Mouse (Mus musculus) liver, adult 2 months (tissue): ENCODE results near the gene Pde4a. TPM values are rescaled to one million over a fixed set of nuclear protein-coding genes. Genes with fewer than 3 reads are reported as not detected.
A peak's percentile ranks its signal among the peaks of the same experiment; 100 is the strongest.

Experiments used
- DNase-seq: peaks from one replicate; pipeline ENCODE4 v3.0.0-alpha.2; 2011; ENCODE audit warnings: low read depth, low spot score; ENCODE audit errors: extremely low read depth
- H3K27ac ChIP-seq: fragments of 200-500 bp; replicated peaks from 2 replicates; pipeline ENCODE4 v1.5.1; 2012; ENCODE audit warnings: low read depth, mild to moderate bottlenecking, control low read depth, inconsistent platforms, low read length; ENCODE audit not compliant: insufficient read depth
- H3K27me3 ChIP-seq: fragments of 200-500 bp; 2 replicates; pipeline ENCODE4 v1.6.1; 2012; ENCODE audit warnings: mild to moderate bottlenecking, moderate library complexity, low read length, inconsistent platforms; ENCODE audit not compliant: control insufficient read depth, insufficient read depth
- H3K36me3 ChIP-seq: fragments of 200-500 bp; 2 replicates; pipeline ENCODE4 v1.6.1; 2012; ENCODE audit warnings: low read length, inconsistent platforms; ENCODE audit not compliant: control insufficient read depth, insufficient read depth
- H3K4me1 ChIP-seq: fragments of 200-500 bp; 2 replicates; pipeline ENCODE4 v1.6.1; 2011; ENCODE audit warnings: low read length; ENCODE audit not compliant: control insufficient read depth, insufficient read depth
- H3K4me3 ChIP-seq: fragments of 200-500 bp; 2 replicates; pipeline ENCODE4 v1.5.1; 2011; ENCODE audit warnings: low read depth, mild to moderate bottlenecking, control low read depth, low read length, moderate library complexity; ENCODE audit not compliant: insufficient read depth
- H3K79me2 ChIP-seq: fragments of 200-500 bp; 2 replicates; pipeline ENCODE4 v1.6.1; 2012; ENCODE audit warnings: inconsistent platforms, mild to moderate bottlenecking, low read length, moderate library complexity; ENCODE audit not compliant: control insufficient read depth, insufficient read depth
- H3K9ac ChIP-seq: fragments of 200-500 bp; 2 replicates; pipeline ENCODE4 v1.6.1; 2012; ENCODE audit warnings: low read depth, mild to moderate bottlenecking, control low read depth, inconsistent platforms, low read length
- CTCF ChIP-seq: fragments of 200-500 bp; IDR thresholded peaks from 2 replicates; pipeline ENCODE4 v1.5.1; 2011; ENCODE audit warnings: low read depth, low read length, control low read depth
- POLR2A ChIP-seq: fragments of 200-500 bp; IDR thresholded peaks from 2 replicates; pipeline ENCODE4 v1.6.1; 2011; ENCODE audit warnings: low read length, control low read depth; ENCODE audit not compliant: insufficient read depth; ENCODE audit errors: extremely low read depth
- WGBS: fragments of 180-500 bp; shearing (Covaris S2); methylation state at CpG from one replicate; pipeline ENCODE4 v1.1.7; 2018; 5-methylcytosine and 5-hydroxymethylcytosine counted together
- polyA plus RNA-seq: library from polyadenylated mRNA; depleted of rRNA; stranded (reverse); fragments of >200 nt; gene quantifications from 2 replicates; pipeline ENCODE4 v1.2.3, GENCODE M21; 2012; rRNA removed
- total RNA-seq: library from RNA; depleted of rRNA; stranded (reverse); fragments of >200 nt; gene quantifications from 2 replicates; pipeline ENCODE4 v1.2.3, GENCODE M21; 2014; rRNA removed

The Pde4a gene
- total and polyA plus RNA-seq, 2 experiments: 1.0 to 3.5 TPM

- Histone ChIP-seq H3K27ac (no peak overlapping the region), H3K4me1 (peaks cover 6% of the 10 kb centered on the region), H3K79me2 (peaks cover 4% of the 10 kb centered on the region; the same call in 1 of the 2 replicates), H3K4me3 (no peak overlapping the region), H3K9ac (no peak overlapping the region), H3K36me3 (no peaks in the 10 kb centered on the region), H3K27me3 (no peaks in the 10 kb centered on the region)
- 87% methylated on average over 6 of the region's 6 CpGs for WGBS
- no peak for TF ChIP-seq POLR2A
- TF ChIP-seq CTCF: no peak
- no peak for DNase-seq
Measured at GRCm38 (mm10) chr9:21260491-21261040, 95.1 kb downstream of the Pde4a start.

GRCm38 (mm10) chr9:21261831-21262230, 96.3 kb downstream of the Pde4a start:
- Histone ChIP-seq H3K79me2 (peaks cover 7% of the 10 kb centered on the region; the same call in 1 of the 2 replicates), H3K27ac (no peak overlapping the region), H3K36me3 (no peaks in the 10 kb centered on the region), H3K4me1 (peaks cover 8% of the 10 kb centered on the region), H3K9ac (no peak overlapping the region), H3K4me3 (no peak overlapping the region), H3K27me3 (no peaks in the 10 kb centered on the region)
- TF ChIP-seq POLR2A (no peak), CTCF (no peak)
- peak; percentile 92 for DNase-seq
- WGBS: 9% methylated on average over 2 of the region's 2 CpGs

Other genes starting within 250 kb of the Pde4a start
- 5.3 and 6.6 TPM in 2 replicates for gene Dnmt1, start 205.8 kb upstream of the Pde4a start, total RNA-seq
- 4.4 and 5.5 TPM in 2 replicates for gene Dnmt1, start 205.8 kb upstream of the Pde4a start, polyA plus RNA-seq
- gene S1pr2, start 188.9 kb upstream of the Pde4a start, total RNA-seq: 1.2 and 2.1 TPM in 2 replicates
- 2.9 and 3.9 TPM in 2 replicates for gene S1pr2, start 188.9 kb upstream of the Pde4a start, polyA plus RNA-seq
- gene Mrpl4, start 163.0 kb upstream of the Pde4a start, total RNA-seq: 16.0 and 21.9 TPM in 2 replicates
- gene Mrpl4, start 163.0 kb upstream of the Pde4a start, polyA plus RNA-seq: 72.4 and 79.8 TPM in 2 replicates
- gene Icam1, start 149.7 kb upstream of the Pde4a start, total RNA-seq: 8.6 and 9.6 TPM in 2 replicates
- 5.8 and 11.6 TPM in 2 replicates for gene Icam1, start 149.7 kb upstream of the Pde4a start, polyA plus RNA-seq
- 0.28 TPM in 1 of 2 replicates, not detected in the other for gene Icam4, start 136.3 kb upstream of the Pde4a start, total RNA-seq
- gene Icam4, start 136.3 kb upstream of the Pde4a start, polyA plus RNA-seq: 0.62 and 0.81 TPM in 2 replicates
- 0.07 TPM in 1 of 2 replicates, not detected in the other for gene Icam5, start 133.6 kb upstream of the Pde4a start, total RNA-seq
- 0.02 and 0.09 TPM in 2 replicates for gene Icam5, start 133.6 kb upstream of the Pde4a start, polyA plus RNA-seq
- gene Zglp1, start 98.6 kb upstream of the Pde4a start, total RNA-seq: not detected in 2 replicates
- 0.39 TPM in 1 of 2 replicates, not detected in the other for gene Zglp1, start 98.6 kb upstream of the Pde4a start, polyA plus RNA-seq
- gene Gm49373, start 92.6 kb upstream of the Pde4a start, total RNA-seq: 0.46 and 0.54 TPM in 2 replicates
- 0.05 and 0.10 TPM in 2 replicates for gene Gm49373, start 92.6 kb upstream of the Pde4a start, polyA plus RNA-seq
- gene Fdx1l, start 92.1 kb upstream of the Pde4a start, total RNA-seq: 30.6 and 31.1 TPM in 2 replicates
- 45.3 and 50.3 TPM in 2 replicates for gene Fdx1l, start 92.1 kb upstream of the Pde4a start, polyA plus RNA-seq
- gene Gm38431, start 73.7 kb upstream of the Pde4a start, total RNA-seq: 2.0 and 2.5 TPM in 2 replicates
- gene Gm38431, start 73.7 kb upstream of the Pde4a start, polyA plus RNA-seq: 3.4 and 5.8 TPM in 2 replicates
- 1.8 and 5.3 TPM in 2 replicates for gene Raver1, start 73.7 kb upstream of the Pde4a start, total RNA-seq
- 19.6 and 22.1 TPM in 2 replicates for gene Raver1, start 73.7 kb upstream of the Pde4a start, polyA plus RNA-seq
- gene Tyk2, start 34.5 kb upstream of the Pde4a start, total RNA-seq: 9.3 and 16.4 TPM in 2 replicates
- gene Tyk2, start 34.5 kb upstream of the Pde4a start, polyA plus RNA-seq: 18.2 and 21.0 TPM in 2 replicates
- gene Cdc37, start 15.7 kb upstream of the Pde4a start, total RNA-seq: 27.4 and 36.0 TPM in 2 replicates
- 41.2 and 41.8 TPM in 2 replicates for gene Cdc37, start 15.7 kb upstream of the Pde4a start, polyA plus RNA-seq
- 29.5 and 37.3 TPM in 2 replicates for gene Keap1, start 73.6 kb downstream of the Pde4a start, total RNA-seq
- 69.1 and 76.4 TPM in 2 replicates for gene Keap1, start 73.6 kb downstream of the Pde4a start, polyA plus RNA-seq
- 3.3 and 4.1 TPM in 2 replicates for gene S1pr5, start 82.7 kb downstream of the Pde4a start, total RNA-seq
- 5.3 and 9.9 TPM in 2 replicates for gene S1pr5, start 82.7 kb downstream of the Pde4a start, polyA plus RNA-seq
- 22.3 and 27.3 TPM in 2 replicates for gene Atg4d, start 99.6 kb downstream of the Pde4a start, total RNA-seq
- 42.2 and 45.8 TPM in 2 replicates for gene Atg4d, start 99.6 kb downstream of the Pde4a start, polyA plus RNA-seq
- gene Kri1, start 122.3 kb downstream of the Pde4a start, total RNA-seq: 5.0 and 6.5 TPM in 2 replicates
- 6.3 and 9.7 TPM in 2 replicates for gene Kri1, start 122.3 kb downstream of the Pde4a start, polyA plus RNA-seq
- 3.0 and 3.9 TPM in 2 replicates for gene Cdkn2d, start 125.7 kb downstream of the Pde4a start, total RNA-seq
- 5.1 and 5.2 TPM in 2 replicates for gene Cdkn2d, start 125.7 kb downstream of the Pde4a start, polyA plus RNA-seq
- gene Ap1m2, start 146.6 kb downstream of the Pde4a start, total RNA-seq: 0.07 and 0.55 TPM in 2 replicates
- 0.06 and 0.28 TPM in 2 replicates for gene Ap1m2, start 146.6 kb downstream of the Pde4a start, polyA plus RNA-seq
- 3.8 and 4.9 TPM in 2 replicates for gene Slc44a2, start 155.0 kb downstream of the Pde4a start, total RNA-seq
- 3.9 and 5.8 TPM in 2 replicates for gene Slc44a2, start 155.0 kb downstream of the Pde4a start, polyA plus RNA-seq
- 9.5 and 13.0 TPM in 2 replicates for gene Ilf3, start 202.2 kb downstream of the Pde4a start, total RNA-seq
- gene Ilf3, start 202.2 kb downstream of the Pde4a start, polyA plus RNA-seq: 9.1 and 13.5 TPM in 2 replicates
- 5.6 TPM in 2 replicates for gene Qtrt1, start 246.1 kb downstream of the Pde4a start, total RNA-seq
- gene Qtrt1, start 246.1 kb downstream of the Pde4a start, polyA plus RNA-seq: 8.3 and 15.7 TPM in 2 replicates